Mouse (Mus musculus) heart, adult 18-20 months (tissue): Measurements from ENCODE around the gene Gm11060. TPM values are rescaled to one million over a fixed set of nuclear protein-coding genes. Genes with fewer than 3 reads are reported as not detected.

Experiments
- DNase-seq, 2 experiments: peaks; one replicate each; pipeline ENCODE4 v3.0.0; 2021 to 2022; ENCODE audit warnings: mixed read lengths in 1 of 2
- total RNA-seq, 2 experiments: library from RNA; stranded (reverse); gene quantifications; 2 replicates each; pipeline ENCODE4 v1.2.3; 2021

The Gm11060 gene
- total RNA-seq, 2 experiments from 2014 or later = not detected

GRCm38 (mm10) chr2:105117669-105118068, 25.9 kb downstream of the Gm11060 start:
- no peak for DNase-seq

DNA sequence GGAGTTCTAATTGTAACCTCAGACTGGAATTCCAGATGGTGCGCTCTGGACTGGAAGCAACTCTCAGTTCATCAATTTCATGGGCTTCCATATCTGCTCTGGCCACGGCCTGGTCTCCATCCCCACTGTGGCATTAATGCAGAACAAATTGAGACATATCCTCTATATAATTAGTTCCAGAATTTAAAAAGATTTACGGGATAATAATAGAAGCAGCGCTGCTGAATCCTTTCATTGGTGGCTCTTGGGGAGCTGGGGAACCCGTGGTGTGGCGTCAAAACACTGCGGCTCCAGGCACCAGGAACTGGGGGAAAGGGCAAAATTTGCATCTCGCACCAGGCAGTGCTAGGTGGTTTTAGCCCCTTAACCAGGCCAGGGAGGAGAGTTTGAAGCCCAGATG, 30.4 kb downstream of the Gm11060 start:
- DNase-seq = no peak

DNA sequence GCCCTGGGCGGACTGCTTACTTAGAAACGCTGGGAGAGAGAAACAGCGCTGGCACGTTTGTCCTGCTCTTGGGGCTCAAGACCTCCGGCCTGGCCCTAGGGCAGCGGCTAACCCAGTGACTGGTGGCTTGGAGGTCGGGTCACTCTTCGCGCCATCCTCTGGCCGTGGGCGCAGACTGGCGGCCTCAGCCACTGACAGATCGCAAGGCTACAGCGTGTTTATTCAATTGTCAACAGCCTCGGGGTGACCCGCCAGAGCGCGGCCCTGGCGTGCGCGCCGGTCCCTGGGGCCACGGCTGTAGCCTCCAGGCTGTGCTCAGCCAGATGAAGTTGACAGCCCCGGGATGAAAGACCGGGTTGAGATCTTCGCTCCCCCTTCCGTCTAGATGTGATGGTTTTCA, 31.1 kb downstream of the Gm11060 start:
- DNase-seq = no peak

DNA sequence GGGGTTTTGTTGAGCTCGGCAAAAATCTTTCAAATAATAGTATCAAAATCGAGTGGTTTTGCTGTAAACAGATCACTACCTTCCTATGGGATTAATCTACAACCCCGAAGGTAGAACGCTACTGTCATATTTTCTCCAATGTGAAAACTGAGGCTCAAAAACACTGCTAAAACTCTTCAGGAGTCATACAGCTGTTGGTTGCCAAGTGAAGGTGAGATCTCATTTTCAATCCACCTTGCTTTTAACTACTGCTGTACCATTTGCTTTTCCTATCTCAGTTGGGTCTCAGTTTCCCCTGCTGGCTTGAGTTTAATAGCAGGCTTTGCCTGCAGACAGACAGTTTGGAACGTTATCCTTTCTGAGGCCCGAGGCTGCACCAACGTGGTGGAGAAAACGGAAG, 31.6 kb downstream of the Gm11060 start:
- DNase-seq = no peak

DNA sequence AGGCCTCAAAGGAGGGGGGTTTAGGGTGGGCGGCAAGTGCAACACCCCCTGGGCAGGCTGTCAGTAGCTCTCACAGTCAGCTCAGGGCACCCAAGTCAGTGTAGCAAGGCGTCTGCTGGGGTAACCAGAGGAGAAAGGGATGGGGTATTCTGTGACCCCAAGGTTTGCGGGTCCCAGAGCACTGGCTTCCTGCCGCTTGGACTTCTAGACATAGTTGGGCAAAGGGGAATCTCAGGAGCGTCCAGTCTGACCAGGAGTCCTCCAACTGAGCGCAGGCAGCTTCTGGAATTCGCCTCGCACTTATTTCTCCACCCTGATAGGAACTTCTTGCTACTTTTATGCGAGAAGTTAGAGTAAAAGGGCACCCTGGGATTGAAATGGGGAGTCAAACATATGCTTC, 32.1 kb downstream of the Gm11060 start:
- DNase-seq = no peak

- no peak for DNase-seq
Measured at GRCm38 (mm10) chr2:105124391-105124790, 32.6 kb downstream of the Gm11060 start.

- DNase-seq = no peak
Measured at GRCm38 (mm10) chr2:105125205-105125604, 33.4 kb downstream of the Gm11060 start.

DNA sequence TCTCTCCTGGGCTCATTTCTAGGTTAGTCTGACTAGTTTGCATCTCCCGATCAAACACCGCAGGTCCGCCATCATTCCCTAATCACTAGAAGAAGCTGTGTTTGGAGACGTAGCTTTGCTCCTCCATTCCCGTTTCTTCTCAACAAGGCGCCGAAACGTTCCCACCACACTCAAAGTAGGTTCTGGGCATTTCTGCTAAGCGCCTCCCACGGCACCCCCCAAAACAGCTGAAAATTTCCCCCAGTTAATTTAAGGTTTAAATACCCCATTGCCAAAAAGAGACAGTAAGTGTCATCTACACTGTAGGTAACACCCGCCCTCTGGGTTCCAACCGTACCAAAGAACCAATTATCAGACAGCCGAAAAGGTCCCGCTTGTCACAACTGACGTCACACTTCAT, 33.8 kb downstream of the Gm11060 start:
- DNase-seq = peak in 1 of 2 experiments; percentile 15

DNA sequence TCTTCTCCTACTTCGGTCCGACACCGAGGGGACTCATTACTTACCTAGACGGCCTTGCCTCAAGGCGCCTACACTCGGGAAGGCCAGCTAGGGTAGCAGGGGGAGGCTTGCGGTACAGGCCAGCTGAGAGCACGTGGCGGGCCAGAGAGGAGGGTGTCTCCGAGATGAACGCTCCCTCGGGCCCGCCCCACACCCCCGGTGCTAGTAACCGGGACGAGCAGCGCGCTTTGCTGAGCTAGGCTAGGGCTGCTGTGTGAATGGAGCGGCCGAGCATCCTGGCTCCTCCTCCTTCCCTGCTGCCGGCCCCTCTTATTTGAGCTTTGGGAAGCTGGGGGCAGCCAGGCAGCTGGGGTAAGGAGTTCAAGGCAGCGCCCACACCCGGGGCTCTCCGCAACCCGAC, 34.5 kb downstream of the Gm11060 start, which contains the start of gene Wt1:
Gene Wt1 (plus strand): TSS at position 251 of the 400 bp plus-strand sequence.
- DNase-seq = peak; percentile 45 to 70

DNA sequence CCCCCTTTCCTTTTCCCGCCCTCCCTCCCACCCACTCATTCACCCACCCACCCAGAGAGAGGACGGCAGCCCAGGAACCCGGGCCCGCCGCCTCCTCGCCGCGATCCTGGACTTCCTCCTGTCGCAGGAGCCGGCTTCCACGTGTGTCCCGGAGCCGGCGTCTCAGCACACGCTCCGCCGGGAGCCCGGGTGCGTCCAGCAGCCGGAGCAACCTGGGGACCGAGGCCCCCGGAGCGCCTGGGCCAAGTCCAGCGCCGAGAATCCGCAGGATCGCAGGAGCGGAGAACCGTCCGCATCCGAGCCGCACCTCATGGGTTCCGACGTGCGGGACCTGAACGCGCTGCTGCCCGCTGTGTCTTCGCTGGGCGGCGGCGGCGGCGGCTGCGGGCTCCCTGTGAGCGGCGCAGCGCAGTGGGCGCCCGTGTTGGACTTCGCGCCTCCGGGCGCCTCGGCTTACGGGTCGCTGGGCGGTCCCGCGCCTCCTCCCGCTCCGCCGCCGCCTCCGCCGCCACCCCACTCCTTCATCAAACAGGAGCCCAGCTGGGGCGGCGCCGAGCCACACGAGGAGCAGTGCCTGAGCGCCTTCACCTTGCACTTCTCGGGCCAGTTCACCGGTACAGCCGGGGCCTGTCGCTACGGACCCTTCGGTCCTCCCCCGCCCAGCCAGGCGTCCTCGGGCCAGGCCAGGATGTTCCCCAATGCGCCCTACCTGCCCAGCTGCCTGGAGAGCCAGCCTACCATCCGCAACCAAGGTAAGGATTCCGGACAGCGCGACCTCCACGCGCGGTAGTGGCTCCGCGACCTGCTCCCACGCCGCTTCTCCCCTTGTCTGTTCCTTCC, 35.1 kb downstream of the Gm11060 start:
- DNase-seq = no peak

DNA sequence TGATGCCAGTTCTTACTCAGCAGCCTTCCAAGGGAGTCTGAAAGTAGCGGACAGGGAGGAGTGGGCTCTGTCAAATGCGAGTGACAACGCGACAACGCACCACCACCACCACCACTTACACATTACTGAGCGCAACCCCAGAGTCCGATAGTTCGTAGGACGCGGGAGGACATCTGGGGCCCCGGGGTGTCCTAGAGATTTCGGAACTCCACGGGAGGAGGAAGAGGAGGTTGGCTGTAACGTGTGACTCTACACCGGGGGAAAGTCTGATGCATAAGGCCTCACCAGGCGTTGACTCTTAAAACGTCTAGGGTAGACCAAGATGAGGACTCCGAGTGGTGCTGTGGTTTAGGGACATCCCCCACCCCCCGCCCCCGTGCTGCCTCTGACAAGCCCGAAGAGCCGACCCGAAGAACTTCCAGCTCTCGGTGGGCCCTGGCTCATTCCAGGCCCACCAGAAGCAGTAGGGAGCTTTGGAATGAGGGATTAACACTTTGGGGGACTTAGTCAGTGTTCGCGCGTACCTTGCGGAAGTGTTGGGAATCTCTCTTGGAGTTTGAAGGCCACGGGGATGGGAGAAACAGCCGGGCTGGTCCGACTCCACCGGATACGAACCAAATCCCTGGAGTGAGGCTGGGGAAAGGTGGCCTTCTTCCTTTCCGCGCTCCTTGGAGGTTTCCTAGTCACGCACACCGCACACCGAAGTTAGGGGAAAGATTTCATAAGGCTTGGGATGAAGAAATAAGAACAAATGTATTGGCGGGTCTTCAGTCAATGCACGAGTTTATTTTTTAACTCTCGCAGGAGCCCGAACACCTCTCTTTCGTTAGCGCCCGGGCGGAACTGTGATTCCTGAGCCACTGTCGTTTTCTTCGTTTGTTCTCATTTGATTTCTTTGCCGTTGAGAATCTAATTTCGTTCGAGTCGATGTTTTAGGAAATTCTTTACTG, 36.0 kb downstream of the Gm11060 start:
- DNase-seq = peak in 1 of 2 experiments; percentile 45

DNA sequence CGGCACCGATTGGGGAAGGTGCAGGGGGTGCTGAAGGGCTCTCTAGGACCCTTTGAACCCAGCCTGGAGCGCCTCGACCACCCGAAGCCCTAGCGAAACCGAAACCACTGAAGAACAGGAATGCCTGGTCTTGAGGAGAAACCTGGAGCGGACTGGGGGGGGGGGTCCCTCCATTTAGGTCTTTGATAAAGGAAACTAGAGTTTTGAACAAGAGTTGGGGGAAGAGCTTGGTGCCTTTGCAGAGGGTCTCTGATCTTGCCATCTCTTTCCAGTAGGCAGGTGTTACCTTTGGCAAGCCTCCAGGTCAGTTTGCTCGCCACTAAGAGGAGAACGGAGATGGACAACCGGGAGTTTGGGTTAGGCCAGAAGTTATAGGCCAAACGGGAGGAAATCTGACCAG, 36.7 kb downstream of the Gm11060 start:
- DNase-seq = peak in 1 of 2 experiments; percentile 22

DNA sequence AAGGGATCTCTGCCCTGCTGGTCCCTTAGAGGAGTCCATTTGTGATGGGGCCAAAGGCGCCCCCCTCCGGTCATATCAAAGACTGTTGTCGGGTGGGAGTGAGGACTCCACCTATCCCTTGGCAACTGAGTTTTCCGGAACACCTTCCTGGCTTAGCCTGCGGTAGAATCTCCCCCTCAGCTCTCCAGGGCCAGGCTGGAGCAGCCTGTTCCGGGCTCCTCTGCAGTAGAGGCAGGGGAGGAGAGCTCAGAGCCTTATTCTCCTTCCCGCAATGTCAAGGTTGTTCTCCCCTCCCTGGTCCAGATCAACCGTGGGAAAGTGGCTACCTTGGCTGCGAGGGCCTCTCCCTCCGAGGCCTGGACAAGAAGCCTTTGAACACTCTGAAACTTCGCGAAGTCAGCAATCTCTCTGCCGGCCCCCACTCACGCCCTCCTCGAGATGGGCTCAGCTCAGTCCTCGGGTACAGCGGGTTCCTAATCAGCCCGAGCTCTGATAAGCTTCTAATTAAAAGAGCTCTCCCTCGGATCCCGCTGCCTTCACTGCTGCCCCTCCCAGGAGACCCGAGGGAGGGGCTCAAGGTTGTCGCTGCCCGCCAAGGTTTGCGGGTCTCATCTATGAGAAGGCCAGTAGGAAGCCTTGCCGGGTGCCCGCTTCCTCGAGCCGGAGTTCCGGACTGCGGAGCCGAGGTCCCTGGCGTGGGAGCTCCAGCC, 38.7 kb downstream of the Gm11060 start:
- peak; percentile 48 to 70 for DNase-seq

DNA sequence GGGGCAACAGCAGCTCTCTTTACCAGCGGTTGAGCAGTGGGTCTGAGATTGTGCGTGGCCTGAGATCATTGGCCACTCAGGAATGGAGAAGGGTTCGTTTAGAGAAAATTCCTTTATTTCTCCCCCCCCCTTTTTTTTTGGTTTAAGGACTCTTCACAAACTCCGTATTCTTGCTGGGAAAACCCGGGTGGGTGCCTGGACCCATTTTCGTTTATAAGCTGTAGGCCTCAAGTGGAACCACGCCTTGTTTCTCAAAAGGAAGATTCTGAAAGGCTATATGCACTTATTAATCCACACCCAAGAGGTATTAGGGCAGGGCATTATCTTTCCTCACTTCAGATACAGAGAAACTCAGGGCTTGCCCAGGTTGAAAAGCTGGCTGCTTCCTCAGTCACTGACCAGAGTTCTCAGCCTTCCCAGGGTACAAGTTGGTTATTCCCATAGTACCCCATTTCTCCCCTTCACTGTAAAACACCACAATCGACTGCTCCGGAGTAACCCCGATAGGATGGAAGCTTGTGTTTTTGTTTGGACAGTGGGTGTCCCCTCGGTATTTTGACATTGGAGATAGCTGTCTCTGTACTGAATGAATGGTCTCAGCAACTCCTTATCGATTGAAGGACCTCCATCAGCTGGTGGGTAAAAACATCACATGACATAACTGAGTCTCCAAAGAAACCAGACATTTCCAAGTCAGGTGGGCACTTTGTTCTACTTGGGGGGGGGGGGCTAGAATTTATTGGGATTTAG, 39.4 kb downstream of the Gm11060 start:
- no peak for DNase-seq

GRCm38 (mm10) chr2:105131811-105132100, 39.9 kb downstream of the Gm11060 start:
- DNase-seq = no peak

GRCm38 (mm10) chr2:105132300-105132699, 40.5 kb downstream of the Gm11060 start:
- DNase-seq = no peak

- DNase-seq = no peak
Measured at GRCm38 (mm10) chr2:105132933-105133795, 41.3 kb downstream of the Gm11060 start.

DNA sequence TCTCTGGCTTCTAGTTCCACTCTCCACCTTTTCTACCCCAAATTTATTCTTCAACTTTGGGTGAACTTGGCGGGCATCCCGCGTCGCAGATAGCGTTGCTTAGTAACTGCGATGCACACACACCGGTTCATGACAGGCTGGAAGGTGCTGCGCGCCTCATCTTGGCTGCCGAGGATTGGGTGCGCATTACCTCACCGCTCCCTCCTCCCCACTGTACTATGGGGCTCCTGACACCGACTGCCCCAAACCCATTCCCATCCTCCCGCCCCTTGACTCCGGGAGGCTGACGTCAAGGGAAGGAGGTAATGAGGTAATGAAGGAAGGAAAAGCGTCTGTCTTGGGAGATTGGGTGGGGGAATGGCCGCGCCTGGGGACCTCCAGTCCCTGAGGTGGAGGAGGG, 42.5 kb downstream of the Gm11060 start:
- peak; percentile 46 to 71 for DNase-seq

DNA sequence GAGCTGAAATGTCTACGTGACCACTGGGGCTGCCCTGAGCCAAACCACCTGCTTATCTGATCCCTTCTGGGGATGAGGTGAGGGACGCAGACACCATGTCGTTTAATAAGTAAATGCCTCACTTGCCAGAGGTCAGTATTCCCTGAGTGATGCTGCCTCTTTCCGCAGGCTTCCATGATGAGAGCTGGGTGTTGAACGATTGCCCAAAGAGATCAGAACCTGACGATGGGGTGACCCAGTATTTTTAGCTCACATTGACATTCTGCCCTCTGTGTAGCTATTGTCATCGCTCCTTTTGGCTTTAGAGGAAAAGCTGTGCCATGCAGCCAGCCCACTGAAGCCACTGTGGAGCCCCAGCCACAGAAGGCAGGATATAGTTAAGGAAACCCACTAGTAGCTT, 47.7 kb downstream of the Gm11060 start:
- DNase-seq = no peak

DNA sequence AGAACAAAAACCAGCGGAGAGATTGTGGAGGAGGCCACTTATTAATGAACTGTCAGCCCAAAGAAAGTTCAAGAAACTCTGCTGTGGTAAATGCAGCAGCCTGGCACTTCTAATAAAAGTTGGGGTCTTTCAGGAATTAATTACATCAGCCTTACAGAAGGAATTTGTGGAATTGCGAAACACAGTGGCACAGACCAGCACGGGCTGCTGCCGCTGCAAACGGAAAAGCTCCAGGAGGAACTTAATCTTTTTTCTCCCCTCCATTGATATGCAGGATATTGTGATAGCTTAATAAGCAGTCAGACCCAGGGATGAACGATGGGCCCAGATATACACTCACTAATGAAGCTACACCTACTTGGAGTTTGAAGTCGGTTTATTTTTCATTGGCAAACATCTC, 49.6 kb downstream of the Gm11060 start:
- no peak for DNase-seq
